Mouse (Mus musculus) olfactory bulb, adult 2 months (tissue): ENCODE measurements around the gene AL732309.1. TPM values are rescaled to one million over a fixed set of nuclear protein-coding genes. Genes with fewer than 3 reads are reported as not detected.
"Not testable (repeated sequence)": the region's sequence is repeated elsewhere in the genome, so short reads cannot be mapped to it uniquely, and the experiment has no call there.

Experiments used
- H3K27ac ChIP-seq: fragments of 200-500 bp; 2 replicates; pipeline ENCODE4 v1.5.1; 2012; ENCODE audit warnings: low read depth, low read length; ENCODE audit not compliant: insufficient read depth
- H3K4me1 ChIP-seq: fragments of 200-500 bp; 2 replicates; pipeline ENCODE4 v1.6.1; 2012; ENCODE audit warnings: low read length; ENCODE audit not compliant: control insufficient read depth, insufficient read depth
- H3K4me3 ChIP-seq: fragments of 200-500 bp; 2 replicates; pipeline ENCODE4 v1.5.1; 2012; ENCODE audit warnings: mild to moderate bottlenecking, low read depth, low read length, moderate library complexity; ENCODE audit not compliant: insufficient read depth
- CTCF ChIP-seq: fragments of 200-500 bp; IDR thresholded peaks from 2 replicates; pipeline ENCODE4 v1.5.1; 2012; ENCODE audit warnings: low read depth, mild to moderate bottlenecking, low read length, moderate library complexity; ENCODE audit not compliant: insufficient read depth
- POLR2A ChIP-seq: fragments of 200-500 bp; IDR thresholded peaks from 2 replicates; pipeline ENCODE4 v1.6.1; 2012; ENCODE audit warnings: mild to moderate bottlenecking, low read depth, low read length, moderate library complexity; ENCODE audit not compliant: insufficient read depth
- WGBS: fragments of 180-500 bp; shearing (Covaris S2); methylation state at CpG from one replicate; pipeline ENCODE4 v1.1.7; 2018; 5-methylcytosine and 5-hydroxymethylcytosine counted together
- polyA plus RNA-seq: library from polyadenylated mRNA; stranded (reverse); fragments of >200 nt; gene quantifications from 2 replicates; pipeline ENCODE4 v1.2.4, GENCODE M21; 2012; ENCODE audit warnings: low replicate concordance; ENCODE audit not compliant: missing spikeins, insufficient read depth, insufficient read length

Gene AL732309.1
- polyA plus RNA-seq, 1 experiment, result not detected

- Histone ChIP-seq H3K4me3 (peak overlapping the region; percentile 64), H3K4me1 (peaks cover 38% of the 10 kb centered on the region), H3K27ac (no peak overlapping the region)
- TF ChIP-seq CTCF, result no peak
- TF ChIP-seq POLR2A, result no peak
- under 1% methylated on average over 82 of the region's 82 CpGs for WGBS
Observed at GRCm38 (mm10) chr2:25262795-25263622, 16.3 kb upstream of the AL732309.1 start.

- H3K4me3 ChIP-seq, result peak within 1 kb of the TSS; percentile 64
- under 1% methylated on average over 39 of the region's 39 CpGs for WGBS
- TF ChIP-seq POLR2A (peak; percentile 55; the same call in 1 of the 2 replicates), CTCF (no peak)
- peaks cover 37% of the 10 kb centered on the region for H3K4me1 ChIP-seq
- peak within 1 kb of the TSS; percentile 74 for H3K27ac ChIP-seq
Observed at GRCm38 (mm10) chr2:25262291-25262767, 15.7 kb upstream of the AL732309.1 start, which contains the start of gene Tprn. Gene Tprn (plus strand): TSS chr2:25262618.

- 40% methylated on average over 12 of the region's 12 CpGs for WGBS
Observed at GRCm38 (mm10) chr2:25261870-25262269, 15.2 kb upstream of the AL732309.1 start.

GRCm38 (mm10) chr2:25258887-25259286 lies 12.2 kb upstream of the AL732309.1 start:
- TF ChIP-seq POLR2A (no peak), CTCF (no peak)
- Histone ChIP-seq H3K4me3 (no peak overlapping the region), H3K4me1 (peaks cover 17% of the 10 kb centered on the region), H3K27ac (no peak overlapping the region)
- WGBS, result 46% methylated on average over 2 of the region's 2 CpGs

More at GRCm38 (mm10) chr2:25261870-25262269, 15.2 kb upstream of the AL732309.1 start:
- Histone ChIP-seq H3K27ac (peak overlapping the region; percentile 74), H3K4me3 (peak overlapping the region; percentile 48), H3K4me1 (peaks cover 33% of the 10 kb centered on the region)
- TF ChIP-seq POLR2A (no peak), CTCF (no peak)

- not testable (repeated sequence) for H3K4me3 ChIP-seq, H3K4me1 ChIP-seq, H3K27ac ChIP-seq
- 80% methylated on average over 5 of the region's 5 CpGs for WGBS
Observed at GRCm38 (mm10) chr2:25257250-25257649, 10.6 kb upstream of the AL732309.1 start.

GRCm38 (mm10) chr2:25256443-25257109 lies 9.9 kb upstream of the AL732309.1 start:
- not testable (repeated sequence) for H3K4me3 ChIP-seq, H3K27ac ChIP-seq, H3K4me1 ChIP-seq
- 48% methylated on average over 12 of the region's 12 CpGs for WGBS

- peak within 1 kb of the TSS; percentile 75 for H3K4me3 ChIP-seq
- peak within 1 kb of the TSS; percentile 17; the same call in 1 of the 2 replicates for H3K27ac ChIP-seq
- WGBS, result under 1% methylated on average over 39 of the region's 39 CpGs
- H3K4me1 ChIP-seq, result peaks cover 3% of the 10 kb centered on the region; the same call in 1 of the 2 replicates
- TF ChIP-seq POLR2A, result peak; percentile 64
- TF ChIP-seq CTCF, result no peak
Observed at GRCm38 (mm10) chr2:25255284-25255779, 8.7 kb upstream of the AL732309.1 start, which contains the start of gene Tmem203. Gene Tmem203 (plus strand): TSS chr2:25255439.

GRCm38 (mm10) chr2:25252331-25252730 lies 5.7 kb upstream of the AL732309.1 start:
- WGBS, result 77% methylated on average over 1 of the region's 1 CpGs
- Histone ChIP-seq H3K27ac (no peak overlapping the region), H3K4me1 (peaks cover 3% of the 10 kb centered on the region; the same call in 1 of the 2 replicates), H3K4me3 (no peak overlapping the region)
- TF ChIP-seq CTCF, result no peak
- TF ChIP-seq POLR2A, result no peak

GRCm38 (mm10) chr2:25244144-25244543 lies 2.5 kb downstream of the AL732309.1 start:
- H3K4me1 ChIP-seq, result peaks cover 26% of the 10 kb centered on the region
- 85% methylated on average over 4 of the region's 4 CpGs for WGBS
- TF ChIP-seq CTCF, result no peak
- no peak for TF ChIP-seq POLR2A
- H3K4me3 ChIP-seq, result no peak overlapping the region
- no peak overlapping the region for H3K27ac ChIP-seq
